Mouse (Mus musculus) neural tube, embryonic 11.5 days (tissue): ENCODE measurements around the gene Trim43a. TPM values are rescaled to one million over a fixed set of nuclear protein-coding genes. Genes with fewer than 3 reads are reported as not detected.
"Not testable (repeated sequence)": the region's sequence is repeated elsewhere in the genome, so short reads cannot be mapped to it uniquely, and the experiment has no call there.

ENCODE experiments used
- ATAC-seq: fragments of 200-750 bp; cut with Nextera tagmentation; 2 replicates; pipeline ENCODE4 v1.8.0; 2017; ENCODE audit warnings: moderate number of reproducible peaks, mild to moderate bottlenecking, moderate TSS enrichment, moderate library complexity; ENCODE audit not compliant: insufficient read depth, low FRiP score, low TSS enrichment
- DNase-seq: peaks from one replicate; pipeline ENCODE4 v3.0.0-alpha.2; 2015; ENCODE audit warnings: low spot score
- H3K27ac ChIP-seq: fragments of 300-500 bp; sonication (generic); 2 replicates; pipeline ENCODE4 v1.5.1; 2014; ENCODE audit warnings: low read depth, mild to moderate bottlenecking, low read length
- H3K27me3 ChIP-seq: fragments of 300-500 bp; sonication (generic); 2 replicates; pipeline ENCODE4 v1.6.1; 2014; ENCODE audit warnings: mild to moderate bottlenecking, low read length, mixed read lengths; ENCODE audit not compliant: control insufficient read depth, insufficient read depth
- H3K36me3 ChIP-seq: fragments of 300-500 bp; sonication (generic); 2 replicates; pipeline ENCODE4 v1.6.1; 2014; ENCODE audit warnings: mild to moderate bottlenecking, low read length, moderate library complexity, mixed read lengths; ENCODE audit not compliant: control insufficient read depth, insufficient read depth
- H3K4me1 ChIP-seq: fragments of 300-500 bp; sonication (generic); 2 replicates; pipeline ENCODE4 v1.6.1; 2014; ENCODE audit warnings: low read length, mixed read lengths; ENCODE audit not compliant: control insufficient read depth, insufficient read depth
- H3K4me2 ChIP-seq: fragments of 300-500 bp; sonication (generic); 2 replicates; pipeline ENCODE4 v1.6.1; 2014; ENCODE audit warnings: low read depth, mild to moderate bottlenecking, moderate library complexity
- H3K4me3 ChIP-seq: fragments of 300-500 bp; sonication (generic); 2 replicates; pipeline ENCODE4 v1.5.1; 2014; ENCODE audit warnings: low read depth, low read length
- H3K9ac ChIP-seq: fragments of 300-500 bp; sonication (generic); 2 replicates; pipeline ENCODE4 v1.6.1; 2014; ENCODE audit warnings: mild to moderate bottlenecking, low read length
- H3K9me3 ChIP-seq: fragments of 300-500 bp; sonication (generic); 2 replicates; pipeline ENCODE4 v1.6.1; 2016; ENCODE audit warnings: low read length; ENCODE audit not compliant: control insufficient read depth
- WGBS: fragments of 180-500 bp; shearing (Covaris S2); extraction: QIAGEN DNeasy Blood & Tissue Kit; methylation state at CpG from one replicate; pipeline ENCODE4 v1.1.7; 2014; 5-methylcytosine and 5-hydroxymethylcytosine counted together
- polyA plus RNA-seq: library from polyadenylated mRNA; unstranded; fragments of >200 nt; fragmentation: Nextera tagmentation; extraction: Ambion mirVana; gene quantifications from 2 replicates; pipeline ENCODE4 v1.2.1, GENCODE M21; 2014

Gene Trim43a
- polyA plus RNA-seq, result 0.12 TPM in 1 of 2 replicates, not detected in the other

DNA sequence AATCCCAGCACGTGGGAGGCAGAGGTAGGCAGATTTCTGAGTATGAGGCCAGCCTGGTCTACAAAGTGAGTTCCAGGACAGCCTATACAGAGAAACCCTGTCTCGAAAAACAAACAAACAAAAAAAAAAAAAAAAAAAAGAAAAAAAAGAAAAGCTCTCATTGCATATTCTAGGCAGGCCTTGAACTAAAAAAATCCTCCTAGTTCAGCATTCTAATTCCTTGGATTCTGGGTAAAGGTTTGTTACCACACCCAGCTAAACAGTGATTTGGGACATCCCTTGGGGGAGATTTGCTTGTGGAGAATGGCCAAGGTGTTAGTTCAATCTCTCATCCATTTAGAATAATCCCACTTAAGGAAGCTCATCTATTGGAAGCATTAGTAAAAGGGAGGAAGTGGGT, at the start of gene Trim43a:
TSS of gene Trim43a (plus strand) at position 301 of the 400 bp plus-strand sequence.
- not testable (repeated sequence) for H3K4me2 ChIP-seq, ATAC-seq, H3K4me1 ChIP-seq, H3K27me3 ChIP-seq, H3K9me3 ChIP-seq, H3K9ac ChIP-seq, H3K36me3 ChIP-seq, H3K27ac ChIP-seq, H3K4me3 ChIP-seq, DNase-seq
- 92% methylated on average over 2 of the region's 2 CpGs for WGBS

DNA sequence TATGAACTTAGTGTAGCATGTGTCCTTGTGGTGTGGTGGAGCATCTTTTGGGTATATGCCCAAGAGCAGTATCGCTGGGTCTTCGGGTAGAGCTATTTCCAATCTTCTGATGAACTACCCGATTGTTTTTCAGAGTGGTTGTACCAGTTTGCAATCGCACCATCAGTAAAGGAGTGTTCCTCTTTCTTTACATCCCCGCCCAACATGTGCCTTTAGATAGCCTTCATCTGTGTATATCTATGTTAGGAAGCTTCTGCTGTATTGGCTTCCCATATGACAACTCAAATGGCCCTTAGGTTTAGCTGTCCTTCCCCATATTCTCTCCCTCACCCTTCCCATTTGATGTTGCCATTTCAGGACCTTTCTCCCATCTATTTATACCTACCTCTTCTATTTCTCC, 46.6 kb upstream of the Trim43a start:
- H3K4me3 ChIP-seq, result no peak overlapping the region
- 87% methylated on average over 5 of the region's 5 CpGs for WGBS
- ATAC-seq (no peak), DNase-seq (no peak)
- no peak overlapping the region for H3K27ac ChIP-seq
- H3K9ac ChIP-seq, result no peak overlapping the region
- H3K9me3 ChIP-seq, result no peaks in the 10 kb centered on the region
- H3K36me3 ChIP-seq, result no peaks in the 10 kb centered on the region
- no peaks in the 10 kb centered on the region for H3K4me1 ChIP-seq
- H3K27me3 ChIP-seq, result no peaks in the 10 kb centered on the region
- H3K4me2 ChIP-seq, result no peak overlapping the region

DNA sequence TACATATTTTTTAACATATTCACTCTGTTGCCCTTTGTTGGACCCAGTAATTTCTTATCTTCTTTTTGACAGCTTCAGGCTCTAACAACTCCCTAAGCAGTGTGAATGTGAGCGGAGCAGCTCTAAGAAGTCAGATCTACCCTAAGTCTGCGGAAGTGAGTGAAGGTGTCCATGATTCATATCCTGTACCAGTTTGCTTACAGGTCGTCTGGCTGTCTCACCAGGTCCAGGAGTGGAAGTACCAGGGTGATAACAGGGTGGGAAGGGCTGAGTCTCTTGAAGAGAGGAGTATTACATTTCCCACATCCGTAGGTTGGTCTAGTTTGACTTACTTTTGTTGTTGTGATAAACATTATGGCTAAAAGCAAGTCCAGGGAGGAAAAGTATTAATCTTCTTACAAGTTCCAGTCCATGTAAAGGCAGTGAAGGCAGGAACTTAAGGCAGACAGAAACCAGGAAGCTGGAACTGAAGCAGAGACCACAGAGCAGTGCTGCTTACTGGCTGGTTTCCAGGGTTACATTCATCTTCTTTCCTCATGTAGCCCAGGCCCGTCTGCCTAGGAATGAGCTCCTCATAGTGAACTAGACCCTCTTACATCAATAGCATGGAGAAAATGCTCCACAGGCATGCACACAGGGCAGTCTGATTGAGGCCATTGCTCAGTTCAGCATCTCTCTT, 41.0 kb upstream of the Trim43a start:
- Histone ChIP-seq H3K27ac (no peak overlapping the region), H3K9ac (no peak overlapping the region), H3K36me3 (no peaks in the 10 kb centered on the region), H3K4me1 (no peaks in the 10 kb centered on the region), H3K9me3 (no peaks in the 10 kb centered on the region), H3K4me3 (no peak overlapping the region), H3K27me3 (no peaks in the 10 kb centered on the region), H3K4me2 (no peak overlapping the region)
- 78% methylated on average over 5 of the region's 5 CpGs for WGBS
- no peak for DNase-seq
- ATAC-seq, result no peak

DNA sequence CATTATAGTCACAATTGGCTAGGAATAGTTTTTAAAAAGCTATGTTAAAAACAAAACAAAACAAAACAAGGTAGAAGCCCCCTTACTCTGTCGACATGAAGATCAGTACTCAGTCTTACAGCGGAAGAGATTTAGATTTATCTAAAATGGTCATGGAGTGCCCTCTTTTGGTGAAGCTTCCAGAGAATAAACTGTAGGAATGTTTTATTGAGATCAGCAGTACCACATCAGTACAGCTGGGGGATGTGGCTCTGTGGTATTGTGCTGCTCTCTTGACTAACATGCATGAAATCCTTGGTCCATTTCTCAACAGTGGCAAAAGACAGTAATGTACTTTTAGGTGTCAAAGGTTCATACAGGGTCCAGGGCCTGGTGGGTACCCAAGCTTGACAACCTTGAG, 37.9 kb upstream of the Trim43a start:
- Histone ChIP-seq H3K4me2 (no peak overlapping the region), H3K4me1 (no peaks in the 10 kb centered on the region), H3K9ac (no peak overlapping the region), H3K36me3 (no peaks in the 10 kb centered on the region), H3K9me3 (no peaks in the 10 kb centered on the region), H3K27ac (no peak overlapping the region), H3K27me3 (no peaks in the 10 kb centered on the region), H3K4me3 (no peak overlapping the region)
- ATAC-seq, result peak; percentile 52; the same call in 1 of the 2 replicates
- no peak for DNase-seq
- WGBS, result 32% methylated on average over 2 of the region's 2 CpGs

DNA sequence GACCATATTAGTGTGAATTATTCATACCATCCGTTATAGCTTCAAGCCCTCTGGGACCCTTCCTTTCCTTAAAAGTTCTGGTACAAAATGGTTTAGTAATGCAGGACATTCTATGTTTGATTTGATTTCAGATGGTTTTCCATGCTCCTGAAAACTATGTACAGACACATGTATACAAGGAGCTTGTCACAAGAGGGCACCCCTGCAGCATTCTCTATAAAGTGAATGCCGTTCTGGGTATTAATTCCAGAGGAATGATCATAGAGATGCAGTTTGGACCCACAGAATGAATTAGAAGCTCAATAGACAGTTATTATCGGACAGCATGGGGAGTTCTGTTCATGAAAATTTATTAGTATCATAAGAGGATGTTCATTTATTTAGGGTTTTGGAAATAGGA, 35.2 kb upstream of the Trim43a start:
- Histone ChIP-seq H3K4me2 (no peak overlapping the region), H3K4me3 (no peak overlapping the region), H3K9me3 (no peaks in the 10 kb centered on the region), H3K4me1 (0 out of 2 replicates have a peak, but pooled peaks cover 4% of the 10 kb centered on the region), H3K36me3 (no peaks in the 10 kb centered on the region), H3K27ac (no peak overlapping the region), H3K9ac (no peak overlapping the region), H3K27me3 (no peaks in the 10 kb centered on the region)
- ATAC-seq (no peak), DNase-seq (no peak)
- 42% methylated on average over 3 of the region's 3 CpGs for whole genome bisulfite sequencing

GRCm38 (mm10) chr9:88546166-88546565, 34.5 kb upstream of the Trim43a start:
- no peak overlapping the region for H3K27ac ChIP-seq
- H3K36me3 ChIP-seq, result no peaks in the 10 kb centered on the region
- ATAC-seq, result 0 out of 2 replicates have a peak, but pooled peaks have one; percentile 3
- WGBS, result 6% methylated on average over 2 of the region's 2 CpGs
- H3K4me2 ChIP-seq, result no peak overlapping the region
- H3K4me1 ChIP-seq, result 0 out of 2 replicates have a peak, but pooled peaks cover 4% of the 10 kb centered on the region
- no peak overlapping the region for H3K4me3 ChIP-seq
- DNase-seq, result peak; percentile 58
- no peaks in the 10 kb centered on the region for H3K9me3 ChIP-seq
- H3K9ac ChIP-seq, result no peak overlapping the region
- H3K27me3 ChIP-seq, result no peaks in the 10 kb centered on the region

GRCm38 (mm10) chr9:88546657-88547056, 34.0 kb upstream of the Trim43a start:
- no peak overlapping the region for H3K27ac ChIP-seq
- 0 out of 2 replicates have a peak, but pooled peaks cover 4% of the 10 kb centered on the region for H3K4me1 ChIP-seq
- H3K9me3 ChIP-seq, result no peaks in the 10 kb centered on the region
- H3K9ac ChIP-seq, result no peak overlapping the region
- H3K36me3 ChIP-seq, result no peaks in the 10 kb centered on the region
- no peak overlapping the region for H3K4me2 ChIP-seq
- DNase-seq (no peak), ATAC-seq (no peak)
- WGBS, result 64% methylated on average over 8 of the region's 8 CpGs
- H3K4me3 ChIP-seq, result no peak overlapping the region
- H3K27me3 ChIP-seq, result no peaks in the 10 kb centered on the region

GRCm38 (mm10) chr9:88547270-88547669, 33.4 kb upstream of the Trim43a start:
- no peaks in the 10 kb centered on the region for H3K36me3 ChIP-seq
- 0 out of 2 replicates have a peak overlapping the region, but pooled peaks have one; percentile 19 for H3K9ac ChIP-seq
- peak; percentile 26 for DNase-seq
- H3K9me3 ChIP-seq, result no peaks in the 10 kb centered on the region
- H3K27ac ChIP-seq, result no peak overlapping the region
- H3K4me2 ChIP-seq, result peak overlapping the region; percentile 56
- peak overlapping the region; percentile 75 for H3K4me3 ChIP-seq
- H3K27me3 ChIP-seq, result no peaks in the 10 kb centered on the region
- 0 out of 2 replicates have a peak, but pooled peaks cover 4% of the 10 kb centered on the region for H3K4me1 ChIP-seq
- ATAC-seq, result peak; percentile 36; the same call in 1 of the 2 replicates
- 29% methylated on average over 7 of the region's 7 CpGs for WGBS
